Mouse (Mus musculus) cortical plate, adult 2 months (tissue): ENCODE results near the gene Supt4a. TPM values are rescaled to one million over a fixed set of nuclear protein-coding genes. Genes with fewer than 3 reads are reported as not detected.

Source experiments
- H3K27ac ChIP-seq: fragments of 200-500 bp; 2 replicates; pipeline ENCODE4 v1.5.1; 2012; ENCODE audit warnings: low read length, control low read depth, inconsistent platforms; ENCODE audit not compliant: insufficient read depth
- H3K4me1 ChIP-seq: fragments of 200-500 bp; 2 replicates; pipeline ENCODE4 v1.6.1; 2011; ENCODE audit warnings: low read length; ENCODE audit not compliant: control insufficient read depth, insufficient read depth
- H3K4me3 ChIP-seq: fragments of 200-500 bp; 2 replicates; pipeline ENCODE4 v1.5.1; 2011; ENCODE audit warnings: mild to moderate bottlenecking, low read length, control low read depth; ENCODE audit not compliant: insufficient read depth
- CTCF ChIP-seq: fragments of 200-500 bp; IDR thresholded peaks from 2 replicates; pipeline ENCODE4 v1.5.1; 2011; ENCODE audit warnings: mild to moderate bottlenecking, control low read depth, low read length; ENCODE audit not compliant: insufficient read depth; ENCODE audit errors: extremely low read depth
- POLR2A ChIP-seq: fragments of 200-500 bp; IDR thresholded peaks from 2 replicates; pipeline ENCODE4 v1.6.1; 2011; ENCODE audit warnings: mild to moderate bottlenecking, low read length, control low read depth; ENCODE audit not compliant: insufficient read depth; ENCODE audit errors: extremely low read depth
- polyA plus RNA-seq: library from polyadenylated mRNA; depleted of rRNA; stranded (reverse); fragments of >200 nt; gene quantifications from 2 replicates; pipeline ENCODE4 v1.2.3, GENCODE M21; 2012; rRNA removed

Supt4a gene
- polyA plus RNA-seq, 1 experiment = 154 TPM

GRCm38 (mm10) chr11:87778915-87779314 lies 41.6 kb downstream of the Supt4a start:
- Histone ChIP-seq H3K27ac (no peak overlapping the region), H3K4me3 (no peak overlapping the region)
- TF ChIP-seq CTCF = no peak

GRCm38 (mm10) chr11:87779392-87779791 lies 42.0 kb downstream of the Supt4a start:
- H3K4me1 ChIP-seq = 0 out of 2 replicates have a peak, but pooled peaks cover 1% of the 10 kb centered on the region
- H3K27ac ChIP-seq = no peak overlapping the region
- no peak overlapping the region for H3K4me3 ChIP-seq
- no peak for TF ChIP-seq POLR2A
- no peak for TF ChIP-seq CTCF

More at GRCm38 (mm10) chr11:87778915-87779314, 41.6 kb downstream of the Supt4a start:
- 0 out of 2 replicates have a peak, but pooled peaks cover 1% of the 10 kb centered on the region for H3K4me1 ChIP-seq

- 0 out of 2 replicates have a peak, but pooled peaks cover 1% of the 10 kb centered on the region for H3K4me1 ChIP-seq
- H3K27ac ChIP-seq = no peak overlapping the region
- no peak for TF ChIP-seq POLR2A
- TF ChIP-seq CTCF = no peak
- no peak overlapping the region for H3K4me3 ChIP-seq
Observed at GRCm38 (mm10) chr11:87780130-87780529, 42.8 kb downstream of the Supt4a start.

GRCm38 (mm10) chr11:87790088-87790487 lies 52.7 kb downstream of the Supt4a start:
- Histone ChIP-seq H3K4me1 (no peaks in the 10 kb centered on the region), H3K27ac (no peak overlapping the region), H3K4me3 (no peak overlapping the region)
- no peak for TF ChIP-seq POLR2A
- TF ChIP-seq CTCF = no peak

Other genes starting within 250 kb of the Supt4a start
- gene Gm11492, start 170.9 kb upstream of the Supt4a start, polyA plus RNA-seq = 0.06 and 0.13 TPM in 2 replicates
- 424 and 429 TPM in 2 replicates for gene Sept4, start 168.6 kb upstream of the Supt4a start, polyA plus RNA-seq
- gene Mtmr4, start 145.4 kb upstream of the Supt4a start, polyA plus RNA-seq = 46.0 and 47.0 TPM in 2 replicates
- gene Hsf5, start 120.4 kb upstream of the Supt4a start, polyA plus RNA-seq = 0.40 and 0.42 TPM in 2 replicates
- gene Rnf43, start 74.8 kb upstream of the Supt4a start, polyA plus RNA-seq = 1.9 and 2.1 TPM in 2 replicates
- 269 and 297 TPM in 2 replicates for gene Tspoap1, start 23.0 kb downstream of the Supt4a start, polyA plus RNA-seq
- 0.06 TPM in 1 of 2 replicates, not detected in the other for gene Mpo, start 56.0 kb downstream of the Supt4a start, polyA plus RNA-seq
- gene Lpo, start 90.7 kb downstream of the Supt4a start, polyA plus RNA-seq = 0.72 and 2.4 TPM in 2 replicates
- 9.8 and 11.8 TPM in 2 replicates for gene Mks1, start 115.7 kb downstream of the Supt4a start, polyA plus RNA-seq
- gene Epx, start 138.0 kb downstream of the Supt4a start, polyA plus RNA-seq = 0.53 and 0.90 TPM in 2 replicates
- gene Olfr462, start 154.7 kb downstream of the Supt4a start, polyA plus RNA-seq = not detected in 2 replicates
- gene Olfr463, start 159.8 kb downstream of the Supt4a start, polyA plus RNA-seq = 0.04 TPM in 1 of 2 replicates, not detected in the other
- gene Olfr464, start 183.4 kb downstream of the Supt4a start, polyA plus RNA-seq = 2.1 and 3.1 TPM in 2 replicates
- 396 and 411 TPM in 2 replicates for gene Dynll2, start 250.0 kb downstream of the Supt4a start, polyA plus RNA-seq